Mouse (Mus musculus) erythroblast, embryonic 14.5 days (primary cell): Measurements from ENCODE around the gene Chil5. TPM values are rescaled to one million over a fixed set of nuclear protein-coding genes. Genes with fewer than 3 reads are reported as not detected.
"Not testable (repeated sequence)": the region's sequence is repeated elsewhere in the genome, so short reads cannot be mapped to it uniquely, and the experiment has no call there.

ENCODE experiments used
- H3K27me3 ChIP-seq: 2 replicates; pipeline ENCODE4 v1.6.1; 2012; ENCODE audit warnings: inconsistent platforms; ENCODE audit not compliant: control insufficient read depth
- H3K36me3 ChIP-seq: 2 replicates; pipeline ENCODE4 v1.6.1; 2012; ENCODE audit warnings: mild to moderate bottlenecking, inconsistent platforms; ENCODE audit not compliant: control insufficient read depth
- H3K4me1 ChIP-seq: 2 replicates; pipeline ENCODE4 v1.6.1; 2012; ENCODE audit warnings: inconsistent platforms; ENCODE audit not compliant: control insufficient read depth
- H3K4me3 ChIP-seq: replicated peaks from 2 replicates; pipeline ENCODE3; 2012; ENCODE audit warnings: moderate library complexity, mild to moderate bottlenecking, inconsistent platforms
- H3K9me3 ChIP-seq: 2 replicates; pipeline ENCODE4 v1.6.1; 2012; ENCODE audit warnings: low read length, inconsistent platforms, mixed read lengths; ENCODE audit not compliant: control insufficient read depth
- GATA1 ChIP-seq: IDR thresholded peaks from 2 replicates; pipeline ENCODE4 v1.6.1; 2012; ENCODE audit warnings: low read length, inconsistent platforms, mixed read lengths
- TAL1 ChIP-seq: IDR thresholded peaks from 3 replicates; pipeline ENCODE4 v1.6.1; 2012; ENCODE audit warnings: low read length, inconsistent platforms, mixed read lengths
- polyA plus RNA-seq: library from polyadenylated mRNA; stranded (reverse); fragments of >175 nt; gene quantifications from 2 replicates; pipeline ENCODE4 v1.2.3, GENCODE M21; 2012

Chil5 gene
- not detected in 2 replicates for polyA plus RNA-seq

GRCm38 (mm10) chr3:106032781-106033180, at the start of gene Chil5:
Chil5 (minus strand) TSS chr3:106032814.
- H3K9me3 ChIP-seq: no peaks in the 10 kb centered on the region
- TF ChIP-seq GATA1 (no peak), TAL1 (no peak)
- H3K27me3 ChIP-seq: no peaks in the 10 kb centered on the region
- H3K4me1 ChIP-seq: no peaks in the 10 kb centered on the region
- no peaks in the 10 kb centered on the region for H3K36me3 ChIP-seq
- no peak within 1 kb of the TSS for H3K4me3 ChIP-seq

- H3K4me3 ChIP-seq: no peak overlapping the region
- no peaks in the 10 kb centered on the region; the same call in 1 of the 2 replicates for H3K9me3 ChIP-seq
- no peaks in the 10 kb centered on the region for H3K27me3 ChIP-seq
- H3K36me3 ChIP-seq: no peaks in the 10 kb centered on the region
- TF ChIP-seq TAL1 (no peak), GATA1 (no peak)
- H3K4me1 ChIP-seq: no peaks in the 10 kb centered on the region
These were observed 42.2 kb upstream of the Chil5 start for GRCm38 (mm10) chr3:106074824-106075223.

GRCm38 (mm10) chr3:106070994-106071393, 38.4 kb upstream of the Chil5 start:
- no peak for TF ChIP-seq TAL1
- TF ChIP-seq GATA1: no peak

GRCm38 (mm10) chr3:106067707-106068106, 35.1 kb upstream of the Chil5 start:
- H3K4me3 ChIP-seq, H3K36me3 ChIP-seq, H3K4me1 ChIP-seq, H3K9me3 ChIP-seq, H3K27me3 ChIP-seq: not testable (repeated sequence)

More at GRCm38 (mm10) chr3:106070994-106071393, 38.4 kb upstream of the Chil5 start:
- H3K9me3 ChIP-seq: no peaks in the 10 kb centered on the region
- no peaks in the 10 kb centered on the region for H3K27me3 ChIP-seq
- no peaks in the 10 kb centered on the region for H3K36me3 ChIP-seq
- no peaks in the 10 kb centered on the region for H3K4me1 ChIP-seq
- no peak overlapping the region for H3K4me3 ChIP-seq

- no peaks in the 10 kb centered on the region for H3K9me3 ChIP-seq
- TF ChIP-seq GATA1 (no peak), TAL1 (no peak)
These were observed 25.4 kb upstream of the Chil5 start for GRCm38 (mm10) chr3:106057966-106058365.

GRCm38 (mm10) chr3:106051896-106052295, 19.3 kb upstream of the Chil5 start:
- TF ChIP-seq GATA1 (no peak), TAL1 (no peak)

More at GRCm38 (mm10) chr3:106057966-106058365, 25.4 kb upstream of the Chil5 start:
- H3K4me1 ChIP-seq: no peaks in the 10 kb centered on the region
- H3K27me3 ChIP-seq: no peaks in the 10 kb centered on the region
- H3K4me3 ChIP-seq: no peak overlapping the region
- H3K36me3 ChIP-seq: no peaks in the 10 kb centered on the region

GRCm38 (mm10) chr3:106040306-106040705, 7.7 kb upstream of the Chil5 start:
- no peaks in the 10 kb centered on the region for H3K4me1 ChIP-seq
- H3K9me3 ChIP-seq: no peaks in the 10 kb centered on the region
- no peak for TF ChIP-seq TAL1
- TF ChIP-seq GATA1: no peak
- no peak overlapping the region for H3K4me3 ChIP-seq
- no peaks in the 10 kb centered on the region for H3K36me3 ChIP-seq
- H3K27me3 ChIP-seq: no peaks in the 10 kb centered on the region

More at GRCm38 (mm10) chr3:106051896-106052295, 19.3 kb upstream of the Chil5 start:
- Histone ChIP-seq H3K4me1 (no peaks in the 10 kb centered on the region), H3K9me3 (peaks cover 5% of the 10 kb centered on the region; the same call in 1 of the 2 replicates), H3K4me3 (no peak overlapping the region), H3K27me3 (no peaks in the 10 kb centered on the region), H3K36me3 (no peaks in the 10 kb centered on the region)

GRCm38 (mm10) chr3:106024135-106024534, 8.5 kb downstream of the Chil5 start:
- Histone ChIP-seq H3K4me1 (no peaks in the 10 kb centered on the region), H3K27me3 (no peaks in the 10 kb centered on the region), H3K36me3 (no peaks in the 10 kb centered on the region), H3K4me3 (no peak overlapping the region), H3K9me3 (no peaks in the 10 kb centered on the region)
- TF ChIP-seq TAL1 (no peak), GATA1 (no peak)

GRCm38 (mm10) chr3:106021840-106022239, 10.8 kb downstream of the Chil5 start:
- Histone ChIP-seq H3K4me3 (no peak overlapping the region), H3K27me3 (no peaks in the 10 kb centered on the region), H3K4me1 (no peaks in the 10 kb centered on the region), H3K9me3 (no peaks in the 10 kb centered on the region), H3K36me3 (no peaks in the 10 kb centered on the region)
- no peak for TF ChIP-seq GATA1
- no peak for TF ChIP-seq TAL1

GRCm38 (mm10) chr3:106014546-106014945, 18.1 kb downstream of the Chil5 start, which contains the start of gene Pifo:
Pifo (minus strand) TSS chr3:106014646.
- TF ChIP-seq GATA1 (no peak), TAL1 (no peak)
- no peaks in the 10 kb centered on the region for H3K36me3 ChIP-seq
- no peaks in the 10 kb centered on the region for H3K9me3 ChIP-seq

GRCm38 (mm10) chr3:106003360-106003759, 29.3 kb downstream of the Chil5 start:
- H3K9me3 ChIP-seq, H3K27me3 ChIP-seq, H3K4me1 ChIP-seq, H3K4me3 ChIP-seq, H3K36me3 ChIP-seq: not testable (repeated sequence)

More at GRCm38 (mm10) chr3:106014546-106014945, 18.1 kb downstream of the Chil5 start, which contains the start of gene Pifo:
- Histone ChIP-seq H3K4me1 (no peaks in the 10 kb centered on the region), H3K4me3 (no peak within 1 kb of the TSS), H3K27me3 (no peaks in the 10 kb centered on the region)
